Mouse (Mus musculus) liver, embryonic 15.5 days (tissue): ENCODE data around the gene Igfals. TPM values are rescaled to one million over a fixed set of nuclear protein-coding genes. Genes with fewer than 3 reads are reported as not detected.

Experiments used
- ATAC-seq: fragments of 200-750 bp; cut with Nextera tagmentation; 2 replicates; pipeline ENCODE4 v1.8.0; 2017; ENCODE audit warnings: moderate number of reproducible peaks, mild to moderate bottlenecking, moderate library complexity; ENCODE audit not compliant: insufficient read depth
- H3K27ac ChIP-seq: fragments of 300-500 bp; sonication (generic); replicated peaks from 2 replicates; pipeline ENCODE4 v1.5.1; 2015; ENCODE audit warnings: mild to moderate bottlenecking, inconsistent platforms
- H3K27me3 ChIP-seq: fragments of 300-500 bp; sonication (generic); 2 replicates; pipeline ENCODE4 v1.6.1; 2015; ENCODE audit warnings: mild to moderate bottlenecking, inconsistent platforms
- H3K36me3 ChIP-seq: fragments of 300-500 bp; sonication (generic); replicated peaks from 2 replicates; pipeline ENCODE4 v1.6.1; 2015; ENCODE audit warnings: moderate library complexity, mild to moderate bottlenecking, inconsistent platforms
- H3K4me1 ChIP-seq: fragments of 300-500 bp; sonication (generic); replicated peaks from 2 replicates; pipeline ENCODE4 v1.6.1; 2015; ENCODE audit warnings: inconsistent platforms
- H3K4me2 ChIP-seq: fragments of 300-500 bp; sonication (generic); 2 replicates; pipeline ENCODE4 v1.6.1; 2015; ENCODE audit warnings: moderate library complexity, mild to moderate bottlenecking, inconsistent platforms
- H3K4me3 ChIP-seq: fragments of 300-500 bp; sonication (generic); replicated peaks from 2 replicates; pipeline ENCODE4 v1.5.1; 2015; ENCODE audit warnings: mild to moderate bottlenecking, inconsistent platforms
- H3K9ac ChIP-seq: fragments of 300-500 bp; sonication (generic); 2 replicates; pipeline ENCODE4 v1.6.1; 2015; ENCODE audit warnings: moderate library complexity, mild to moderate bottlenecking, inconsistent platforms
- H3K9me3 ChIP-seq: fragments of 300-500 bp; sonication (generic); replicated peaks from 2 replicates; pipeline ENCODE4 v1.6.1; 2016; ENCODE audit warnings: inconsistent platforms
- WGBS: fragments of 180-500 bp; shearing (Covaris S2); methylation state at CpG from one replicate; pipeline ENCODE4 v1.1.7; 2015; ENCODE audit warnings: mixed read lengths; ENCODE audit not compliant: insufficient replicate concordance; 5-methylcytosine and 5-hydroxymethylcytosine counted together
- polyA plus RNA-seq: library from polyadenylated mRNA; unstranded; fragments of >200 nt; fragmentation: Nextera tagmentation; extraction: Ambion mirVana; gene quantifications from 2 replicates; pipeline ENCODE4 v1.2.1, GENCODE M21; 2015

The Igfals gene
- polyA plus RNA-seq, 1 experiment from 2014 or later = 9.6 TPM

- H3K9me3 ChIP-seq = no peaks in the 10 kb centered on the region
- no peaks in the 10 kb centered on the region for H3K27me3 ChIP-seq
- H3K4me3 ChIP-seq = peak overlapping the region; percentile 95
- peak overlapping the region; percentile 100 for H3K27ac ChIP-seq
- peaks cover 18% of the 10 kb centered on the region for H3K36me3 ChIP-seq
- ATAC-seq = peak; percentile 41
- H3K4me2 ChIP-seq = peak overlapping the region; percentile 78
- peak overlapping the region; percentile 93 for H3K9ac ChIP-seq
- peaks cover 49% of the 10 kb centered on the region for H3K4me1 ChIP-seq
These were observed 17.2 kb upstream of the Igfals start for GRCm38 (mm10) chr17:24848600-24849031.

- peak; percentile 34 for ATAC-seq
- H3K9me3 ChIP-seq = no peaks in the 10 kb centered on the region
- H3K27me3 ChIP-seq = no peaks in the 10 kb centered on the region
- peak overlapping the region; percentile 100 for H3K27ac ChIP-seq
- peaks cover 29% of the 10 kb centered on the region for H3K36me3 ChIP-seq
- H3K4me2 ChIP-seq = peak overlapping the region; percentile 78
- WGBS = under 1% methylated on average over 21 of the region's 21 CpGs
- peak overlapping the region; percentile 93 for H3K9ac ChIP-seq
- H3K4me1 ChIP-seq = peaks cover 48% of the 10 kb centered on the region
- H3K4me3 ChIP-seq = peak overlapping the region; percentile 95
These were observed 16.1 kb upstream of the Igfals start for GRCm38 (mm10) chr17:24849733-24850064.

GRCm38 (mm10) chr17:24850065-24850772 is 15.6 kb upstream of the Igfals start, which contains the start of gene Fahd1:
Gene Fahd1 (minus strand): TSS chr17:24850364.
- peak within 1 kb of the TSS; percentile 93 for H3K9ac ChIP-seq
- peaks cover 45% of the 10 kb centered on the region for H3K4me1 ChIP-seq
- no peaks in the 10 kb centered on the region for H3K9me3 ChIP-seq
- ATAC-seq = peak; percentile 91
- H3K36me3 ChIP-seq = peaks cover 35% of the 10 kb centered on the region
- H3K4me2 ChIP-seq = peak within 1 kb of the TSS; percentile 78
- WGBS = under 1% methylated on average over 58 of the region's 58 CpGs
- H3K27ac ChIP-seq = peak within 1 kb of the TSS; percentile 100
- H3K27me3 ChIP-seq = no peaks in the 10 kb centered on the region
- H3K4me3 ChIP-seq = peak within 1 kb of the TSS; percentile 95

- Histone ChIP-seq H3K27ac (peak overlapping the region; percentile 100), H3K4me1 (peaks cover 45% of the 10 kb centered on the region), H3K9me3 (no peaks in the 10 kb centered on the region), H3K27me3 (no peaks in the 10 kb centered on the region), H3K4me3 (peak overlapping the region; percentile 95), H3K36me3 (peaks cover 40% of the 10 kb centered on the region), H3K9ac (peak overlapping the region; percentile 89), H3K4me2 (peak overlapping the region; percentile 78)
- no peak for ATAC-seq
- under 1% methylated on average over 20 of the region's 20 CpGs for WGBS
These were observed 15.0 kb upstream of the Igfals start for GRCm38 (mm10) chr17:24850773-24851127.

GRCm38 (mm10) chr17:24851381-24852125 is 14.2 kb upstream of the Igfals start:
- peaks cover 48% of the 10 kb centered on the region for H3K36me3 ChIP-seq
- 76% methylated on average over 10 of the region's 10 CpGs for WGBS
- H3K4me2 ChIP-seq = peak overlapping the region; percentile 78
- peak overlapping the region; percentile 89 for H3K9ac ChIP-seq
- no peak for ATAC-seq
- no peaks in the 10 kb centered on the region for H3K27me3 ChIP-seq
- H3K4me3 ChIP-seq = peak overlapping the region; percentile 95
- H3K27ac ChIP-seq = no peak overlapping the region; the same call in 1 of the 2 replicates
- H3K4me1 ChIP-seq = peaks cover 47% of the 10 kb centered on the region
- no peaks in the 10 kb centered on the region for H3K9me3 ChIP-seq

GRCm38 (mm10) chr17:24855838-24856464 is 9.8 kb upstream of the Igfals start:
- H3K27me3 ChIP-seq = no peaks in the 10 kb centered on the region
- H3K4me3 ChIP-seq = no peak overlapping the region
- peaks cover 77% of the 10 kb centered on the region for H3K36me3 ChIP-seq
- WGBS = 82% methylated on average over 3 of the region's 3 CpGs
- H3K4me2 ChIP-seq = no peak overlapping the region
- H3K27ac ChIP-seq = peak overlapping the region; percentile 45
- no peaks in the 10 kb centered on the region for H3K9me3 ChIP-seq
- ATAC-seq = no peak
- peaks cover 73% of the 10 kb centered on the region for H3K4me1 ChIP-seq
- H3K9ac ChIP-seq = no peak overlapping the region

- Histone ChIP-seq H3K9me3 (no peaks in the 10 kb centered on the region), H3K9ac (no peak overlapping the region), H3K4me3 (no peak overlapping the region), H3K27me3 (no peaks in the 10 kb centered on the region), H3K36me3 (peaks cover 83% of the 10 kb centered on the region), H3K4me1 (peaks cover 73% of the 10 kb centered on the region), H3K27ac (peak overlapping the region; percentile 24; the same call in 1 of the 2 replicates), H3K4me2 (no peak overlapping the region)
- 91% methylated on average over 13 of the region's 13 CpGs for WGBS
- ATAC-seq = no peak
These were observed 9.2 kb upstream of the Igfals start for GRCm38 (mm10) chr17:24856589-24856988.

GRCm38 (mm10) chr17:24857831-24858470 is 7.8 kb upstream of the Igfals start:
- peaks cover 63% of the 10 kb centered on the region for H3K4me1 ChIP-seq
- peak overlapping the region; percentile 57 for H3K4me2 ChIP-seq
- WGBS = 69% methylated on average over 8 of the region's 8 CpGs
- no peak for ATAC-seq
- H3K9me3 ChIP-seq = no peaks in the 10 kb centered on the region
- H3K4me3 ChIP-seq = no peak overlapping the region
- H3K27ac ChIP-seq = peak overlapping the region; percentile 92
- H3K27me3 ChIP-seq = no peaks in the 10 kb centered on the region
- peak overlapping the region; percentile 31; the same call in 1 of the 2 replicates for H3K9ac ChIP-seq
- peaks cover 90% of the 10 kb centered on the region for H3K36me3 ChIP-seq

GRCm38 (mm10) chr17:24858967-24859366 is 6.8 kb upstream of the Igfals start:
- WGBS = 33% methylated on average over 6 of the region's 6 CpGs
- Histone ChIP-seq H3K36me3 (peaks cover 89% of the 10 kb centered on the region), H3K27ac (peak overlapping the region; percentile 92), H3K9me3 (no peaks in the 10 kb centered on the region), H3K4me1 (peaks cover 63% of the 10 kb centered on the region), H3K9ac (peak overlapping the region; percentile 31; the same call in 1 of the 2 replicates), H3K4me3 (no peak overlapping the region), H3K27me3 (no peaks in the 10 kb centered on the region), H3K4me2 (peak overlapping the region; percentile 57)
- ATAC-seq = peak; percentile 94

- Histone ChIP-seq H3K27ac (peak overlapping the region; percentile 92), H3K4me2 (peak overlapping the region; percentile 57), H3K9ac (peak overlapping the region; percentile 44; the same call in 1 of the 2 replicates), H3K9me3 (no peaks in the 10 kb centered on the region), H3K36me3 (peaks cover 89% of the 10 kb centered on the region), H3K27me3 (no peaks in the 10 kb centered on the region), H3K4me1 (peaks cover 63% of the 10 kb centered on the region), H3K4me3 (peak overlapping the region; percentile 17)
- peak; percentile 76 for ATAC-seq
- 84% methylated on average over 8 of the region's 8 CpGs for WGBS
These were observed 5.7 kb upstream of the Igfals start for GRCm38 (mm10) chr17:24860076-24860475.
